Mouse (Mus musculus): Measurements from ENCODE around the gene Fnbp1.
A peak's percentile ranks its signal among the peaks of the same experiment; 100 is the strongest.

The Fnbp1 gene

DNA sequence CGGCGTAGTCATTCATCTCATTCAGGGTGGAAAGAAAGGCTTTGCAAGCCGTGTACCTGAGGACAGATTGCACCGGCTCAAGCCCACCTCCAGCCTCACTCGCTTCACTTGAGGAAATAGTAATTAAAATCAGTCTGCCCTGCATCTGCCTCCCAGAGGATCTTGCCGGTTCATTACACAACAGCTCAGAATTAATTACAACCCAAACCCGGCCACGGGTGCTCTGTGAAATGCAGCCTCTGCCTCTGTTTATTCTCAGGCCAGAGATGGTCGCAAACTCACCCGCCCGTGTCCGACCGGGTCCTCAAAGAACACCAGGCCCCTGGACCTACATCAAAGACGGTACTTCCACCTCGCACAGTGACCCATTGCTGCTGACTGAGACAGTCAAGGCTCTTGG is 45.7 kb downstream of the Fnbp1 start:
- DNase-seq (ENCODE audit: low spot score in 2 of 2): no peak

DNA sequence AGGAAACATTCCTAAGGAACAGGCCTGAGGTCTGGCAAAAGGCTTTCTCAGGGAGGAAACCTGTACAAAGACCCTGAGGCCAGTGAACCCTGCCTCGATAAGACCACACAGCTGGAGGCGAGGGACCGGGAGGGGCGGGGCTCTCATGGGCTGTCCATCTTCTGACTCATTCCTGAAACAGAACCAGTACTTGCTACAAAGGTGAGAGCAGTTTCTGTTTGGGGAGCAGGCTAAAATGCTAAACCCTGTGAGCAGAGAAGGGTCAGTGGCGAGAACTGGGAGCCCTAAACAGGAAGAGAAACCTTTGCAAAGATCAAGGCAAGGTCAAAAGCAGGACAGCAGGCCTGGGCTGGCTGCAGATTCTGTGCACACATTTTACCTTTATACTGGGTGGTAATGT is 47.2 kb downstream of the Fnbp1 start:
- no peak for DNase-seq (ENCODE audit: low spot score in 2 of 2)

DNA sequence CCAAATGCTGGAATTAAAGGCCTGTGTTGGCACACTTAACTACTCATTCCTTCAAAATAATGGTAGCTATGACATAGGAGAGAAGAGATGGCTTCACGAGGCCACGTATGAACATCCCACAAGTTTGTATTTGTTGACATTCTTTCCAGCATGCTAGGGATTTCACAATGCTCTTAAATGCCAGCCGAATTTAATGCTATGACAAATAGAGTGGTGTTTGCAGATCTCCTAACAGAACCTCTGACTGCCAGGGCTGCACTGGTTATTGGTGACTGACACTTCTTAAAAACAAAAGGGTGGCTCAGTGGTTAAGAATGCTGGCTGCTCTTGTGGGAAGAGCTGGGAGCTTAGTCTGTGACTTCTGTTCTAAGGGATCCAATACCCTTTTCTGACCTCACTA is 48.9 kb downstream of the Fnbp1 start:
- DNase-seq (ENCODE audit: low spot score in 2 of 2): no peak

DNA sequence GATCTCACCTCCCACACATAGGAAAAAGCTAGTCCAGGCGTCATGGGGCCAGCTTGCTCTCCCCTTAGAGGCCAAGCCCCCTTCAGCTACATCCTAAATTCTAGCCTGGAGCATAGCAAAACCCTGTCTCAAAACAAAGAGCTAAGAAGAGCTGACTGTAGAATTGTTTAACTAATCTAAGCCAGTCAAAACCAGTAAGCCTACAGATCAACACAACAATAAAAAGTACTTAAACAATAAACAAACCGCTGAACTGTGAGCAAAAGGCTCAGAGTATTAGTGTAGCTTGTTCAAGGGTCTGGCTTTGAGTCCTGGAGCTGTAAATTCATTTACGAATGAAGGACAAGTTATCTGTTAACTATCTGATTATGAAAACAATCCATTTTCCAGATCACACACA is 50.6 kb downstream of the Fnbp1 start:
- DNase-seq (ENCODE audit: low spot score in 2 of 2): no peak

DNA sequence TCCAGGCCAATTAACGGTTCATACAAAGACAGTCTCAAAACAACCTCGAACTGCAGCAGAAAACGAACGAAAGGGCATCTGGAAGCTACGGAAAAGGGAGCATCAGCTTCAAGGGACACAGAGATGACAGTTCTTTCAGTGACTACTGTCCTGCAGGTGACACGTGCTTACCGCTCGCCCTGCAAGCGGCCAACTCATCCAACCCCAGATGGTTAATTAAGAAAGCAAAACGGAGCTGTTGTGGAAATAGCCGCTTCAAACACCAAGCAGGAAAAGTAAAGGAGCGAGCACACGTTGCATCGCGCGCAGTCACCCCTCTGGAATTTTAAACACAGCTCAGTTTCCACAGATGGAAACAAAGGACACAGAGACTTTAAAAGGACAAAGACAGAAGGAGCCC is 52.2 kb downstream of the Fnbp1 start:
- DNase-seq (ENCODE audit: low spot score in 2 of 2): no peak

DNA sequence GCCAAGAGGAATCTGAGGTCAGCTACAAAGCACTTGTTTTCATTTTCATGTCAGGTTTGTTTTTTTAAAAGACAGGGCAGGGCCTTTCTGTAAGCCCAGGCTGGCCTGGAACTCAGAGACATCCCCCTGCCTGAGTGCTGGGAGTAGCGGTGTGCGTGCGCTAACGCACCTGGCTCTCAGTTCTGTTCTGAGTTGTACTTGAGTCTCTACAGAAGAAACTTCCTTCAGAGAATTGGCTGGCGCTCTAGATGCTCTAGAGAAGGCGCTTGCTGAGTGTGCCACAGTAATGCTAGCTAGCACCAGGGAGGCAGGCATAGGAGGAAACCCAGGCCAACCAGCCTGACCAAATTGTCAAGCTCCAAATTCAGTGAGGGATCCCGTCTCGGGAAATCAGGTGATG is 52.9 kb downstream of the Fnbp1 start:
- no peak for DNase-seq (ENCODE audit: low spot score in 2 of 2)

DNA sequence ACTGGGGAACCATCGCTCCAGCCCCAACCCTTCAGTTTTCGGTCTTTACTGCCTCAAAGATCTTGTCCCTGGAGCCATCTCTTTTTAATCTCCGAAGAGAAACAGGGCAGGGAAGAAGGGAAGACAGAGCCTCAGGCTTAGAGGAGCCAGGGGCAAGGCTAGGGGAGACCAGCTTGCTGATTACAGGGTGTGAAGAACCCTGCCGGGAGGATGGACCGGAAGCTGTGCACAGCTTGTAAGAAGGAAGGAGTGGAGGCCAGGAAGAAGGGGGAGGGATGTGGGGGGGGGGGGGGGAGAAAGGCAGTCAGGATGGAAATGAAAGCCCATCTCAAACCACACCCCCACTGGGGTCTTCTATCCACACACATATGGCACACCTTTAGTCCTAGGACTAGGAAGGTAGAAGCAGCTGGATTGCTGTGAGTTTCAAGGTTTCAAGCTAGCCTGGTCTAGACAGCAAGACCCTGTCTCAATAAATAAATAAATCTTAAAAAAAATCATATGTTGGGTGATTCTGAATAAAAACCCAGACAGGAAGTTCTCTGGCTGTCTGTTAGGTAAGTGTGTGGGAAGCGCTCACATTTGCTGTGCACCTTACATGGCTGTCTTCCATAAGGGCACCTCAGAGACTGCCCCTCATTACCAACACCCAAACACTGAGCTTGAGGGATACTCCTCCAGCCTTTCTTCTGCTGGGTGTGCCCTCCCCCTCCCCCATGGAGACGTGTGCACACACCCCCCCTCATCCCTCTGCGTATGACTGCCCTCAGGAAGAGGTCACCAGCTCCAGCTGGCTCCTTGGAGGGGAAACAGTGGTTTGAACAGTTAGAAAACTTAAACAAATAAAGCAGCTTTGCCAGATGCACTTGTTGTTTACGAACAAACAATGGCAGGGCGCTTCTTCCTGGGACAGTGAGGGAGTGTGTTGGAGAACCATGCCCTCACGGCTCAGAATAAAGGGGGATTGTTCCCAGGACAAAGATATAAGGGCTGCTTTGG is 53.8 kb downstream of the Fnbp1 start:
- peak in 1 of 2 experiments; percentile 16 for DNase-seq (ENCODE audit: low spot score in 2 of 2)

DNA sequence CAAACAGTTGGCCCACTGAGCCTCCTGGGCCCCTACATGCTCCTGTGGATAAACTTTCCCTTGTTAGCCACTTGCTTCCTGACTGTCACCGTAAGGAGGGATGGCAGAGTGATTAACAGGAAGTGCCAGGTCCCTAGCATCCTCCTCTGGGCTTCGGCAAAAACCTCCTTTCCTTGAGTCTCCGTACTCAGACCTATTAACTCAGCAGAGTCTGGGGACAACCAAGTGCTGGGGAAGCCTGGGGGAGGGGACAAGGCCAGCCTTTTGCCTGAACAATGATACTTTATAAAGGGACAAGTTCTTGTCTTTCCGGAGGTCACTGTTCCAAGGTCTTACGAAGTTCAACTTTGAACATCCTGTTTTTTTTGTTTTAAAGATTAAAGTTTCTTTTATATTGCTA is 54.7 kb downstream of the Fnbp1 start:
- DNase-seq (ENCODE audit: low spot score in 2 of 2): no peak

DNA sequence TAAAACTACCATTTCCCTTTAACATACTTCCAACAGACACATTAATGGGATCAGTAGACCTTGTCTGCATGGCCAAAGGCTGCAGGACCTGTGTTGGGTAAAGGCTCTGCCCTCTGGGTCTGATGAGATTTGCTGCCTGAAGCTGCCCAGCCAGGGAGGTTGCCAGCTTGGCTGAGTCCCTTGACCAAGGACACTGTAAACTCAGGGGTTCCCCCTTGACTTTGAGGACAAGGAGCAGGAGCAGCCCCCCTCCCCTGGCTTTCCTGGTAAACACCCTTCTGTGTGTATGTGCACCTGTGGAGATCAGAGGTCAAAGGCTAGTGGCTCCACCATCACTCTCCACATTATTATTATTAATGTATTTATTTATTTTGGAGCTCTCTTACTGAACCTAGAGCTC is 55.3 kb downstream of the Fnbp1 start:
- DNase-seq (ENCODE audit: low spot score in 2 of 2): no peak

DNA sequence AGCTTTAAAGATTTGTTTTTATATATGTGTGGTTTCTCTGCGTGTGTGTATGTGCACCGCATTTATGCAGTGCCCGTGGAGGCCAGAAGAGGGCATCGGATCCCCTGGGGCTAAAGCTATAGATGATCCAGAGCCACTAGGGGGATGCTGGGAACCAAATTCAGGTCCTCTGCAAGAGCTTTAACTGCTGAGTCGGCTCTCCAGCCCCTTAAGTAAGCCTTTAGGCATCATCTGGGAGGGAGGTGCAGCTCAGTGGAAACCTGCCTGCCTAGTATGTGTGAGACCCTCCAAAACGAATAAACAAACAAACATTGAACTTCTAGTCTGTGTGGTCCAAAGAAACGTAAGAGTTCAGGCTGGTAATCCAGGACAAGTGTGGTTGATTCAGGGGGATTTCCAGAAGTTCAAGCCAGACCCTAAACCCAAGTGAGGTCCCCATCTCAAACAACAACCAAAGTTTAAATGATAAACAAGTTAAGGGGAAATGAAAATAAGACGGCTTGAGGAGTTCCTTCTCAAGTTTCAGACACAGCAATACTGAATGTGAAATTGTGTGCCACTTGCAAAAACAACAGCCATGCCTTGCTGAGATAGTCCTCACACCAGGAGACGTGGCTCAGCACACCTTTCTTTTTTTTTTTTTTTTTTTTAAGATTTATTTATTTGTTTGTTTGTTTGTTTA is 57.5 kb downstream of the Fnbp1 start:
- no peak for DNase-seq (ENCODE audit: low spot score in 2 of 2)

DNA sequence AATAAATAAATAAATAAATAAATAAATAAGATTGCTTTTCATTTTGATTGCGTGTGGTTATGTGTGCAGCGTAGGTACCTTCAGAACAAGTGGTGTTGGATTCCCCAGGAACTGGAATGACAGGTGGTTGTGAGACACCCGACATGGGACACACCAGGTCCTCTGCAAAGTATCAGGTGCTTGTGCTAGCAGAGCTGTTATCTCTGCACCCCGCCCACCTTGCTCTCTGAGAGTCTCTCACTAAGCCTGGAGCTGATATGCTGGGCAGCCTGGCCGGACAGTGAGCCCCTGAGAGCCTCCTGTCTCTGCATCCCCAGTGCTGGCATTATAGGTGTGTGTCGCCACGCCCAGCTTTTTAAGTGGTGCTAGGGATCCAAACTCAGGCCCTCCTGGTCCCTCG is 58.4 kb downstream of the Fnbp1 start:
- DNase-seq (ENCODE audit: low spot score in 2 of 2): no peak

DNA sequence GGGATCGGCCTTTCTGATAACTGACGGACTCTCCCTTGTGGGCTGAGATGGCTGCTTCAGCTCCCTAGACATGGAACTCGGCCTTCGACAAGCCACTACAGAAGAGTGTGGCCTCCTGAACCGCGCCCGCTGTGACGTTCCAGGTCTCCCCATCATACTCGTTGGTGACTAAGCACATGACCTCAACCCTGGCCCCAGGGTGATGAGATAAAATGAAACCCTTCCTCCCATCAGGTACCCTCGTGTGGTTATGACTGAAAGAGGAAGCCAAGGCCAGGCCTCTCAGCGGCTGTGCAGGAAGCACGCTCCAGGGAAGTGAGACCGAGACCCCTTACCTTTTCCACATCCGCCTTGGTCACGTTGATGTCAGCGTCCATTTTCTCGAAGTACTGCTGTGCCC is 59.2 kb downstream of the Fnbp1 start:
- no peak for DNase-seq (ENCODE audit: low spot score in 2 of 2)

DNA sequence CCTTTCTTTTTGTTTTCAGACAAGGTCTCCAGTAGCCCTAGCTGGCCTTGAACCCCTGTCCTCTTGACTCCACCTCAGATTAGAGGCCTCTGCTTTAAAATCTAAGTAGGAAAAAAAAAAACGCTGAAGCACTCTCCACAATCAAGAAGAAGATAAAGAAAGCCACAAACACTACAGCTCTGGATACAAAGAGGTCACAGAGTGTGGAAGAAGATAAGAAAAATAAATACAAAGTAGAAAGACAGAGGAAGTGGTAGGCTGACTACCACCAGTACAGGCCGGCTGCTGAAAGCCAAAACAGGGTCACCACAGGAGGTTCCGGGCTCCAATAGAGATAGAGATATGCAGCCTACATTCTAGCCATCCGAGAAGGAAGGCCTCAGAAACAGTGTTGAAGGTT is 60.5 kb downstream of the Fnbp1 start:
- DNase-seq (ENCODE audit: low spot score in 2 of 2): no peak

DNA sequence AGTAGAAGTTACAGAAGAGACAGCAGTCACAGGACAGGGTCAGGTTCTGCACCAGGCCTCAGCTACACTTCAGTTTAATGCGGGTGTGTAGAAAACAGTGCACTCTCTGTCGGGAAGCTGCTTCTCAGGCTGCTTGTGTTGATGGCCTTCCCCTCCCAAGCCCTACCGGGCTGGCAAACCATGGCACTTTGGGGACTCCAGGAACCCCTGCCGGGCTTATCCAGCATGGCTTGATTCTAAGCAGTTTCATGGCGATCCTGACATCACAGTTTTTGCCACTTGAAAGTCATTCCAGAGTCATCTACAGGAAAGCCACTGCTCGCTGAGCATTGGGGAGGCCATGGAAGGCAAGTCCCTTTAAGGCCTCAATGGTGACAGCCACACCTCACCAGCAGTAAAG is 62.7 kb downstream of the Fnbp1 start:
- DNase-seq (ENCODE audit: low spot score in 2 of 2): no peak

DNA sequence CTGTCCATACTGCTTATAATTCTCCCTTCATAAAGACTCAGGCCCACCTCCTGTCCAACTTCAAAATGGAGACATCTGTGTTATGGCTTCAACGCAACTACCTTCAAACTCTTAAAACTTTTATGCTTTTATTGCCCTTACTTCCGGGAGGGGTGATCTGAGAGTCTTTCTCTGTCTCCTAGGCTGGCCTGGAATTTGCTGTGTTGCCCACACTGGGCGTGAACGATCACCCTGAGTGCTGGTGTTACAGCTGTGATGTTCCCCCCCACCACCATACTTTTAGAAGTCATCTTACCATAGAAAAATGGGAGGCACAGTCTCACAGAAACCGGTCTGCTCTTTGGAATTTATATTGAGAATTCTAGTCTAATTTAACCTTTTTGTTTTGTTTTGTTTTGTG is 64.2 kb downstream of the Fnbp1 start:
- DNase-seq (ENCODE audit: low spot score in 2 of 2): no peak

DNA sequence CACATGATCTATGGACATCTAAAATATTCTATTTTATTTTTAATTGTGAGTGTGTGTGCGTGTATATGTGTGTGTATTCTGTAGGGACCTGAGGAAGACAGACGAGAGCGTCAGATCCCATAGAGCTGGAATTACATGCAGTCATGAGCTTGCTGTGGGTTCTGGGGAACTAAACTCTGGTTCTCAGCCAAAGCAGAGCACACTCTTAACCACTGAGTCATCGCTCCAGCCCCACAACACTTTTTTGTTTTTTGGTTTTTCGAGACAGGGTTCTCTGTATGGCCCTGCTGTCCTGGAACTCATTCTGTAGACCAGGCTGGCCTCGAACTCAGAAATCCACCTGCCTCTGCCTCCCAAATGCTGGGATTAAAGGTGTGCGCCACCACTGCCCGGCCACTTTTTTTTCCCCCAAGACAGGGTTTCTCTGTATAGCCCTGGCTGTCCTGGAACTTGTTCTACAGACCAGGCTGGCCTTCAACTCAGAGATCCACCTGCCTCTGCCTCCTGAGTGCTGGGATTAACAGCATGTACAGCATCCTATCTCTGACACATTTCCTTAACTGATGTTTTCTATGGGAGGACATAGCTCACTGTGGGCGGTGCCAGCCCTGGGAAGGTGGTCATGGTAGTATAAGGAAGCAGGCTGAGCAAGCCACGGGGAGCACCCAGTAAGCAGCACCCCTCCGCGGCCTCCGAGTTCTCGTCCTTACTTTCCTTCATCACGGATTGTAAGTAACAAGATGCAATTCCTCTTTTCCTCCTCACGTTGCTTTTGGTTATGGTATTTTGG is 65.3 kb downstream of the Fnbp1 start:
- no peak for DNase-seq (ENCODE audit: low spot score in 2 of 2)

DNA sequence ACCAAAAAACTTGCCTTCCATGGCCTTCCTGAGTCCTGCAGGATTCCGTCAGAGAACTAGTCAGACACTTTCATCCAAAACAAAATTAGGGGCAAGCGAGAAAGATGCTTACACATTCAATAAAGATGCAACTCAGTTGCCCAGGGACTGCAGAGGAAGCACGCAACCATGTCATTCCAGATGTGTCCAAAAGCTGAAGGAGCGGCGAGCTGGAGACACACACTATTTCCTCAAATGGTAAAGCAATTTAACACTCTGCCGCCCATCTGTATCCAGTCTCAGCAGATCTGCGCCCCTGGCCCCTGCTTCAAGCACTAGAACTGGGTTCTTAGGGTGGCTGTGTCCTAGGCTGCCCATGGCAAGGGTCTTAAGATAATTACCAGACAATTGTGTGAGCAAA is 66.0 kb downstream of the Fnbp1 start:
- DNase-seq (ENCODE audit: low spot score in 2 of 2): no peak

DNA sequence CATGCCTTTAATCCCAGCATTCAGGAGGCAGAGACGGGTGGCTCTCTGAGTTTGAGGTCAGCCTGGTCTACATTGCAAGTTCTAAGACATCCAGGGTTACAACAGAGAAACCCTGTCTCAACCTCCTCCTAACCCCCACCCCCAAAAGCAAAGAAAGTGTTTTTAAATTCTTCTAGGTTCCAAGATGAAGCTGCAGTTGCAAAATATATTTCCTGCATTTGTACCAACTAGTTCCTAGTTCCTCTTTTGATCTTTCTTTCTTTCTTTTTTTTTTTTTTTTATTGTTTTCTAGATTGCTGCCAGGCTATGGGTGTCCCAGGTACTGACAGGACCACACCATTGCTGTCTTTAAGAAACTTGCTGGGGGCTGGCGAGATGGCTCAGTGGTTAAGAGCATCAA is 66.6 kb downstream of the Fnbp1 start:
- no peak for DNase-seq (ENCODE audit: low spot score in 2 of 2)

DNA sequence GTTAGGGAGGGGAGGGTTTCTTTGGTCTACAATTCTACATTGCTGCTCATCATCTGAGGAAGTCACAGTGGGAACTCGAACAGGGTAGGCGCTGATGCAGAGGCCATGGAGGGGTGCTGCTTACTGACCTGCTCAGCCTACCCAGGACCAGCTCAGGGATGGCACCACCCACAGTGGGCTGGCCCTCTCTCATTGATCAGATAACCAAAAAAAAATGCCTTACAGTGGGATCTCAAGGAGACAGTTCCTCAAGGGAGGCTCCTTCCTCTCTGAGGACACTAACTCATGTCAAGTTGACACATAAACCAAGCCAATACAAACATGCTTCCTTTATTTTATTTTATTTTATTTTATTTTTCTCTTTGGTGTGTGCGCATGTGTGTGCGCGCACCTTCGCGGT is 72.3 kb downstream of the Fnbp1 start:
- no peak for DNase-seq (ENCODE audit: low spot score in 2 of 2)

DNA sequence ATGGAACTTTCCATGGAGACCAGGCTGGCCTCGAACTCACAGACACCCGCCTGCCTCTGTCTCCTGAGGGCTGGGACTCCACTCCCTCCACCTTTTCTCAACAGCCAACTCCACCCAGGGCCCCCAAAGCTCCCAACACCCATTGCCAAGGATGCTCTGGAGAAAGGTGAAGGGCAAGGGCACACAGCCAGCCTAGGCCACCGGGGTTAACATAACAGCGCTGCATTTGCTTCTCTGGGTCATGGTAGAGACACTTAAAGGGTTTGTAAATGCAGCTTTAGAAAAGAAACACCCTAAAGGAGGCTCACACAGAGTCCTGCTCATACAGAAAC is 72.7 kb downstream of the Fnbp1 start:
- no peak for DNase-seq (ENCODE audit: low spot score in 2 of 2)

DNA sequence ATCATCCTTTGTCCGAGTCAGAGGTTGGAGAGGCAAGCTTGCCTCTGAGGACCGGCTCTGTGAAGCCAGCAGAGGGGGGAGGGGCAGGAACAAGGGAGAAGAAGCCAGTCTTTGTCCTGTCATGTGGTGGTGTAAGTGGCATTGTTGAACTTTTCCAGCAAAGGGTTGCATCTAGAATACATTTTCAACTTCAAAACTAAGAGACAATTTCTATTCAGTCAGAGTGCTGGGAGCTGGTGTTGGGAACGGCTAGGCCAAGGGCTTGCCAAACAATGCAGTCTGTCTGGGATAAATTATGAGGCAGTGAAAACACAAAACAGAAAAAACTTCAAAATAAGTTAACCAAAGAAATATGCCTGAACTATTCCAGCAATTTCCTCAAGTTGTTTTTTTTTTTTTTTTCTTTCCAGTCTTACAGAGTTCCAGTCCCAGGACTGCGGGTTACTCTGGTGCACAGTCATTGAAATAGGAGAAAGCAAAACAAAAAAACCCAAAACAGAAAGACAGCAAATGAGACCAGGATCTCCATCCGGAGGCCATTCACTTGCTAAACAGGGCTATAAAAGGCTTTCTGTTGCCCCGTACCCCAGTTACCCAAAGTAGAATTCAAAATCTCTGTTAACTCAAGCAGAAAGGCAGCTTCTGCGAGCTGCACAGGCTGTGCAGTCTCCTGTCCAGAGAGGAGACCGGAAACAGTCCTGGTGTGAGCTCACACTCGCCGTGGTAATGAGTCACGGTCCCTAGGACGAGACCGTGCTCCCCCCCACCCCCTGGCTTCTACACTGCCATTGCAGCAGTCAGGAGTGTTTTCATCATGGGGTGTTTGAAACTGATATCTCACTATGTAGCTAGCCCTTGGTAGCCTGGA is 73.3 kb downstream of the Fnbp1 start:
- peak; percentile 31 to 43 for DNase-seq (ENCODE audit: low spot score in 2 of 2)

All from right cerebral cortex, postnatal 36 days (tissue).